Mouse (Mus musculus): ENCODE results near the gene Efhc2. TPM values are rescaled to one million over a fixed set of nuclear protein-coding genes. Genes with fewer than 3 reads are reported as not detected.

Gene Efhc2
- polyA plus RNA-seq (2014; fragmentation: Illumina TruSeq; extraction: RNeasy Lipid Tissue Mini Kit (QIAGEN cat#74804); ENCODE audit: low read depth, low replicate concordance), result 75.0 TPM

DNA sequence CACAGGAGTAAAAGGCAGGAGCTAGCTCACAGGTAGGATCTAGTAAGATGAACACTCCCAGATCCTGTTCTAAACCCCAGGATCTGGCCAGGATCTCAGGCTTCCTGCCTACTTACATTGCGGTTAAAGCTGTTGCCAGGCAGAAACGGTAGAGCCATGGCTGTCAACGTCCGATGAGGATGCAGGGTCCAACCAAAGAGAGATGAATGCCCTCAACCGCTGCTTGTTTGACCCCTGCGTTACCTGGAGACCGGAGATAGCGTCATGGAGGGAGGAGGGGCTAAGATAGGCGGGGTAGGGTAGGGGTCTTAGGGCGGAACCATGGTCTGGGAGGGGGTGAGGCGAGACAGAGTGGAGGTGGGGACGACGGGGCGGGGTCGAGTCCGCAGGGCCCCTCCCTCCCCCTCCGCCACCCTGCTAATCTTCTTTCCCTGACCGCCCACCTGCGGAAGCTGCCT is at the start of gene Efhc2:
TSS of gene Efhc2 (minus strand) at position 243 of the 458 bp plus-strand sequence.

